Comparison of ENCODE assay signal across 8 mouse cellular contexts in genomic region chr4:106907701-106908425, GRCm38 (mm10). TPM values are rescaled to one million over a fixed set of nuclear protein-coding genes. Genes with fewer than 3 reads are reported as not detected.
A peak's percentile ranks its signal among the peaks of the same experiment; 100 is the strongest.
DNase-seq lines count a peak whose midpoint lies in the region; ATAC-seq lines count a peak whose summit lies in the region.

No protein-coding gene starts in this region.

- intact Hi-C loops in heart, postnatal 25 days (cut with DNase I) = no loop called here

- peaks cover 39% of the 10 kb centered on the region for H3K4me1 ChIP-seq in embryonic facial prominence, embryonic 15.5 days
- peaks cover 30% of the 10 kb centered on the region for H3K4me1 ChIP-seq in limb, embryonic 11.5 days (ENCODE audit: control insufficient read depth, insufficient read depth, low read length)
- peaks cover 28% of the 10 kb centered on the region for H3K4me1 ChIP-seq in midbrain, embryonic 13.5 days (replicated peaks)

- no peak overlapping the region for H3K9ac ChIP-seq in embryonic facial prominence, embryonic 15.5 days
- peak overlapping the region; percentile 38 for H3K9ac ChIP-seq in limb, embryonic 11.5 days (ENCODE audit: low read length)
- H3K9ac ChIP-seq in midbrain, embryonic 13.5 days (replicated peaks) = no peak overlapping the region

- H3K9me3 ChIP-seq in embryonic facial prominence, embryonic 15.5 days (replicated peaks) = no peaks in the 10 kb centered on the region
- no peaks in the 10 kb centered on the region for H3K9me3 ChIP-seq in limb, embryonic 11.5 days (ENCODE audit: control insufficient read depth, low read length)
- no peaks in the 10 kb centered on the region for H3K9me3 ChIP-seq in midbrain, embryonic 13.5 days

- peak; percentile 44; the same call in 1 of the 2 replicates for ATAC-seq in embryonic facial prominence, embryonic 15.5 days (ENCODE audit: insufficient number of reproducible peaks, low FRiP score, low TSS enrichment, low read depth)
- peak; percentile 46 for ATAC-seq in limb, embryonic 11.5 days (ENCODE audit: insufficient number of reproducible peaks, low FRiP score, low TSS enrichment, low read depth)
- no peak for ATAC-seq in midbrain, embryonic 13.5 days

- peak overlapping the region; percentile 86 for H3K4me2 ChIP-seq in embryonic facial prominence, embryonic 15.5 days (replicated peaks)
- peak overlapping the region; percentile 96 for H3K4me2 ChIP-seq in limb, embryonic 11.5 days (ENCODE audit: low read depth, severe bottlenecking)
- peak overlapping the region; percentile 25; the same call in 1 of the 2 replicates for H3K4me2 ChIP-seq in midbrain, embryonic 13.5 days (replicated peaks)

- peak overlapping the region; percentile 99 for H3K27ac ChIP-seq in embryonic facial prominence, embryonic 15.5 days (replicated peaks)
- H3K27ac ChIP-seq in limb, embryonic 11.5 days (replicated peaks; ENCODE audit: low read depth, low read length) = peak overlapping the region; percentile 100
- H3K27ac ChIP-seq in midbrain, embryonic 13.5 days = peak overlapping the region; percentile 100

- no peaks in the 10 kb centered on the region for H3K27me3 ChIP-seq in embryonic facial prominence, embryonic 15.5 days
- no peaks in the 10 kb centered on the region for H3K27me3 ChIP-seq in limb, embryonic 11.5 days (ENCODE audit: control insufficient read depth, insufficient read depth, low read length)
- H3K27me3 ChIP-seq in midbrain, embryonic 13.5 days = no peaks in the 10 kb centered on the region

- 7% methylated on average over 17 of the region's 17 CpGs for WGBS in embryonic facial prominence, embryonic 15.5 days
- 3% methylated on average over 17 of the region's 17 CpGs for WGBS in limb, embryonic 11.5 days
- WGBS in midbrain, embryonic 13.5 days = 14% methylated on average over 17 of the region's 17 CpGs

- DNase-seq in adrenal gland, adult (ENCODE audit: inconsistent age in 2 of 2, low spot score in 1 of 2) = peak; percentile 29 to 57
- DNase-seq in adrenal gland, adult 18-20 months (ENCODE audit: low spot score in 2 of 2) = no peak
- DNase-seq in heart, postnatal 25 days (ENCODE audit: low spot score) = peak; percentile 23
- peak; percentile 74 for DNase-seq in limb, embryonic 11.5 days (ENCODE audit: low spot score)
- peak; percentile 52 for DNase-seq in thymus, postnatal 25 days
- no peak for DNase-seq in layer of hippocampus, adult 9-10 months (ENCODE audit: low spot score)

- H3K36me3 ChIP-seq in embryonic facial prominence, embryonic 15.5 days = no peaks in the 10 kb centered on the region
- no peaks in the 10 kb centered on the region for H3K36me3 ChIP-seq in limb, embryonic 11.5 days (ENCODE audit: control insufficient read depth, insufficient read depth, low read length)
- H3K36me3 ChIP-seq in midbrain, embryonic 13.5 days = no peaks in the 10 kb centered on the region

- peak overlapping the region; percentile 19; the same call in 1 of the 2 replicates for H3K4me3 ChIP-seq in embryonic facial prominence, embryonic 15.5 days (replicated peaks)
- H3K4me3 ChIP-seq in limb, embryonic 11.5 days (ENCODE audit: low read depth, low read length) = 0 out of 2 replicates have a peak overlapping the region, but pooled peaks have one; percentile 6
- H3K4me3 ChIP-seq in midbrain, embryonic 13.5 days (replicated peaks) = no peak overlapping the region

RNA-seq across cellular contexts. Expression of gene Ssbp3, which starts 2.6 kb away (rescaled TPM):
- 10 to 100 TPM; 70.5 to 75.9 TPM for total RNA-seq in adrenal gland, adult 18-20 months (2021)
- 136 and 137 TPM in 2 replicates for polyA plus RNA-seq in embryonic facial prominence, embryonic 15.5 days (2015; fragmentation: Nextera tagmentation; extraction: Ambion mirVana)
- 10 to 100 TPM; 41.6 to 45.0 TPM for total RNA-seq in heart, postnatal 25 days (2021)
- polyA plus RNA-seq in limb, embryonic 11.5 days (2014; fragmentation: Nextera tagmentation; extraction: Ambion mirVana) = 179 and 186 TPM in 2 replicates
- 192 and 229 TPM in 2 replicates for polyA plus RNA-seq in midbrain, embryonic 13.5 days (2015; fragmentation: Nextera tagmentation; extraction: Ambion mirVana)

Comparison
In these comparisons a context has a peak if more than half of its experiments do, and no peak if none do; other contexts are left out.
1. DNase-seq: peak in adrenal gland, adult (2 of 2), heart, postnatal 25 days (single experiment), limb, embryonic 11.5 days (single experiment) and thymus, postnatal 25 days (single experiment); none in adrenal gland, adult 18-20 months (0 of 2) and layer of hippocampus, adult 9-10 months (single experiment).
2. H3K4me2 ChIP-seq: peak in every context shown above with its lines; median percentile 96 in limb, embryonic 11.5 days; 86 in embryonic facial prominence, embryonic 15.5 days; 25 in midbrain, embryonic 13.5 days.
3. Peak in every context shown above with its lines, with median percentiles within 50 percentile points of each other: H3K27ac ChIP-seq.